Mouse (Mus musculus): ENCODE data around the gene Slc25a1.

- TF ChIP-seq EP300 (IDR thresholded peaks at IDR 0.05; ENCODE audit: low read length): no peak
- TF ChIP-seq POLR2A (IDR thresholded peaks at IDR 0.05; ENCODE audit: low read depth, low read length): no peak
- TF ChIP-seq MXI1 (IDR thresholded peaks at IDR 0.05; ENCODE audit: low read depth, low read length): no peak
- TF ChIP-seq MYC (IDR thresholded peaks at IDR 0.05; ENCODE audit: low read depth, low read length): no peak
- TF ChIP-seq NRF1 (IDR thresholded peaks at IDR 0.05; ENCODE audit: low read depth, low read length): no peak
- TF ChIP-seq CTCF (conservative IDR thresholded peaks at IDR 0.05 in 1 of 2, IDR thresholded peaks at IDR 0.05 in 1 of 2; ENCODE audit: low read depth in 2 of 2, low read length in 2 of 2): no peak
- TF ChIP-seq CHD1 (IDR thresholded peaks at IDR 0.05; ENCODE audit: low read depth, low read length): no peak
These were observed 7.4 kb downstream of the Slc25a1 start for GRCm38 (mm10) chr16:17920586-17920985.
